Mouse (Mus musculus) embryonic stem cell, embryonic (primary cell): ENCODE data around the gene Mettl14.

Experiments
- CTCF ChIA-PET, 4 experiments: fragments of 300-600 bp in 2 of 4; fragments of 350-600 bp in 2 of 4; sonication (Branson Sonifier 250); formaldehyde crosslinking; loops; one replicate each; lab custom pipeline; 2022; ENCODE audit warnings: inconsistent platforms in 2 of 4; lab: Charles Lee
- POLR2A ChIA-PET, 4 experiments: fragments of 300-600 bp in 2 of 4; fragments of 350-600 bp in 2 of 4; sonication (Branson Sonifier 250); formaldehyde crosslinking; loops; one replicate each; lab custom pipeline; 2022; ENCODE audit warnings: antibody characterized with exemption in 4 of 4, inconsistent platforms in 1 of 4; lab: Charles Lee

Gene Mettl14

GRCm38 (mm10) chr3:123371766-123372535 lies 14.0 kb downstream of the Mettl14 start:
- ChIA-PET POLR2A (interaction anchor here (0.5 to 2.1 kb wide), 25 partner anchors 8 to 197 kb away, joined by 3 to 24 read pairs (median 4); partner anchors contain the start of genes Mettl14 (in 2 of the 4) and Sec24d (in 1 of the 4)), CTCF (interaction anchor here (0.5 to 1.5 kb wide), 36 partner anchors 8 to 903 kb away, joined by 3 to 16 read pairs (median 3); partner anchors contain the start of genes Mettl14 (in 2 of the 4), Synpo2 (in 2 of the 4) and Prss12 (in 1 of the 4))

- CTCF ChIA-PET = interaction anchor here in 2 of 4 experiments (1.0 to 1.5 kb wide), 4 partner anchors 11 to 202 kb away, joined by 4 to 7 read pairs (median 5); partner anchors contain the start of gene Synpo2 (in 1 of the 2)
- POLR2A ChIA-PET = interaction anchor here in 3 of 4 experiments (0.8 to 2.1 kb wide), 5 partner anchors 7 to 138 kb away, joined by 3 to 24 read pairs (median 6); no protein-coding TSS in a partner anchor
Observed at GRCm38 (mm10) chr3:123370927-123371326, 15.0 kb downstream of the Mettl14 start.

GRCm38 (mm10) chr3:123369161-123369560 lies 16.7 kb downstream of the Mettl14 start:
- ChIA-PET POLR2A (interaction anchor here in 3 of 4 experiments (0.6 to 1.9 kb wide), 12 partner anchors 9 to 1059 kb away, joined by 3 to 6 read pairs (median 3); partner anchors contain the start of genes Mettl14 (in 2 of the 3) and Sec24d (in 1 of the 3)), CTCF (interaction anchor here in 3 of 4 experiments (0.6 to 0.7 kb wide), 3 partner anchors 17 to 278 kb away, joined by 3 to 8 read pairs (median 4); partner anchors contain the start of gene Mettl14 (in 1 of the 3))

GRCm38 (mm10) chr3:123366820-123367219 lies 19.1 kb downstream of the Mettl14 start:
- CTCF ChIA-PET = interaction anchor here in 2 of 4 experiments (0.6 to 0.9 kb wide), 2 partner anchors 15 to 16 kb away, joined by 3 read pairs; no protein-coding TSS in a partner anchor
- POLR2A ChIA-PET = interaction anchor here in 2 of 4 experiments (0.6 to 1.1 kb wide), 4 partner anchors 19 to 142 kb away, joined by 3 read pairs; partner anchors contain the start of gene Mettl14 (in 1 of the 2)

GRCm38 (mm10) chr3:123356377-123356991 lies 29.4 kb downstream of the Mettl14 start:
- ChIA-PET POLR2A (interaction anchor here in 1 of 4 experiments (1.0 kb wide), 1 partner anchor 90 kb away, joined by 3 read pairs; the partner anchor contains the start of gene Sec24d), CTCF (no interaction called here)

- CTCF ChIA-PET = no interaction called here
Observed at GRCm38 (mm10) chr3:123354388-123354787, 31.5 kb downstream of the Mettl14 start.

GRCm38 (mm10) chr3:123353661-123354060 lies 32.2 kb downstream of the Mettl14 start:
- POLR2A ChIA-PET = no interaction called here
- CTCF ChIA-PET = interaction anchor here in 1 of 4 experiments (2.1 kb wide), 1 partner anchor 185 kb away, joined by 6 read pairs; no protein-coding TSS in a partner anchor

More at GRCm38 (mm10) chr3:123354388-123354787, 31.5 kb downstream of the Mettl14 start:
- POLR2A ChIA-PET = no interaction called here

- POLR2A ChIA-PET = no interaction called here
Observed at GRCm38 (mm10) chr3:123353183-123353582, 32.7 kb downstream of the Mettl14 start.

GRCm38 (mm10) chr3:123351519-123351918 lies 34.4 kb downstream of the Mettl14 start:
- ChIA-PET POLR2A (interaction anchor here in 1 of 4 experiments (0.6 to 0.8 kb wide), 2 partner anchors 157 to 893 kb away, joined by 3 read pairs; no protein-coding TSS in a partner anchor), CTCF (interaction anchor here in 3 of 4 experiments (0.9 to 2.4 kb wide), 7 partner anchors 16 to 193 kb away, joined by 3 to 11 read pairs (median 4); no protein-coding TSS in a partner anchor)

More at GRCm38 (mm10) chr3:123353183-123353582, 32.7 kb downstream of the Mettl14 start:
- CTCF ChIA-PET = interaction anchor here in 2 of 4 experiments (0.8 to 2.1 kb wide), 4 partner anchors 185 to 194 kb away, joined by 3 to 8 read pairs (median 5); no protein-coding TSS in a partner anchor

- POLR2A ChIA-PET = no interaction called here
- CTCF ChIA-PET = interaction anchor here in 2 of 4 experiments (0.6 to 2.4 kb wide), 3 partner anchors 21 to 667 kb away, joined by 3 to 11 read pairs (median 6); no protein-coding TSS in a partner anchor
Observed at GRCm38 (mm10) chr3:123350602-123351001, 35.3 kb downstream of the Mettl14 start.

- ChIA-PET CTCF (no interaction called here), POLR2A (interaction anchor here in 2 of 4 experiments (0.6 to 0.7 kb wide), 3 partner anchors 37 to 783 kb away, joined by 3 to 4 read pairs (median 3); partner anchors contain the start of gene Mettl14 (in 1 of the 2))
Observed at GRCm38 (mm10) chr3:123348080-123348802, 37.7 kb downstream of the Mettl14 start.

GRCm38 (mm10) chr3:123343690-123344089 lies 42.2 kb downstream of the Mettl14 start:
- POLR2A ChIA-PET = no interaction called here
- CTCF ChIA-PET = no interaction called here

- ChIA-PET POLR2A (interaction anchor here in 2 of 4 experiments (0.6 to 1.0 kb wide), 2 partner anchors 85 to 168 kb away, joined by 4 read pairs; no protein-coding TSS in a partner anchor), CTCF (no interaction called here)
Observed at GRCm38 (mm10) chr3:123341049-123341448, 44.9 kb downstream of the Mettl14 start.

GRCm38 (mm10) chr3:123338666-123339195 lies 47.2 kb downstream of the Mettl14 start:
- POLR2A ChIA-PET = interaction anchor here in 1 of 4 experiments (0.9 to 1.2 kb wide), 2 partner anchors 11 to 20 kb away, joined by 3 read pairs; no protein-coding TSS in a partner anchor
- CTCF ChIA-PET = interaction anchor here in 1 of 4 experiments (0.7 kb wide), 1 partner anchor 8 kb away, joined by 3 read pairs; no protein-coding TSS in a partner anchor

GRCm38 (mm10) chr3:123337853-123338252 lies 48.1 kb downstream of the Mettl14 start:
- ChIA-PET CTCF (interaction anchor here in 2 of 4 experiments (0.7 to 0.9 kb wide), 2 partner anchors 9 to 179 kb away, joined by 3 read pairs; no protein-coding TSS in a partner anchor), POLR2A (interaction anchor here in 1 of 4 experiments (0.9 to 1.2 kb wide), 2 partner anchors 10 to 21 kb away, joined by 3 read pairs; no protein-coding TSS in a partner anchor)

GRCm38 (mm10) chr3:123336951-123337350 lies 49.0 kb downstream of the Mettl14 start:
- CTCF ChIA-PET = interaction anchor here in 2 of 4 experiments (0.6 to 0.9 kb wide), 2 partner anchors 150 to 178 kb away, joined by 3 read pairs; no protein-coding TSS in a partner anchor
- POLR2A ChIA-PET = no interaction called here
